Mouse (Mus musculus) MEL (cell line): ENCODE data around the gene Rab10.

Source experiments
- CTCF ChIP-seq, 3 experiments: IDR thresholded peaks in 2 of 3; conservative IDR thresholded peaks in 1 of 3; 2 replicates each; pipeline ENCODE4 v1.5.1; 2011 to 2012; ENCODE audit warnings: low read length in 3 of 3, low read depth in 2 of 3, mild to moderate bottlenecking in 2 of 3, improper control_type of control experiment in 1 of 3, inconsistent platforms in 1 of 3, mixed read lengths in 1 of 3, moderate library complexity in 1 of 3; ENCODE audit not compliant: control insufficient read depth in 1 of 3, insufficient read depth in 1 of 3, poor library complexity in 1 of 3, severe bottlenecking in 1 of 3
- ETS1 ChIP-seq: IDR thresholded peaks from 2 replicates; pipeline ENCODE4 v1.6.1; 2012; ENCODE audit warnings: low read depth, mild to moderate bottlenecking, inconsistent platforms, low read length, improper control_type of control experiment, moderate library complexity
- HCFC1 ChIP-seq: IDR thresholded peaks from 2 replicates; pipeline ENCODE4 v1.6.1; 2012; ENCODE audit warnings: low read depth, mild to moderate bottlenecking, inconsistent platforms, low read length, improper control_type of control experiment, moderate library complexity

DNA sequence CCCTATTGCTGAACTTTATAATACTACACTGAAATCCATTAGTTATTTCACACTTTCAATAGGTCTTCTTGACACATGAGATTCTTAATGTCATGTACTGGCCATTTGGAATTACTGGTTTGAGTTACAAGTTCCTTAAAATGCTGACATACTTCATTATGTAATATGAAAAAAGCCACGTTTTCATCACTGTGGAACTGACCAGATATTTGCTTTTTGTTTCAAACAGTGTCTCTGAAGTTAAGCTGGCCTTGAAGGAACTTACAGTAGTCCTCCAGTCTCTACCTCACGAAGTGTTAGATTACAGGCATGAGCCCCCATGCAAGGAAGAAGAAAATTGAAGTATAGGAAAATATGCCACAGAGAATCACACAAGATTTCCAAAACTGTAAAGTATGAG lies 27.2 kb downstream of the Rab10 start:
- TF ChIP-seq ETS1 = no peak
- TF ChIP-seq CTCF (IDR thresholded peaks at IDR 0.05 in 2 of 3, conservative IDR thresholded peaks at IDR 0.05 in 1 of 3; ENCODE audit: control insufficient read depth in 1 of 3, insufficient read depth in 1 of 3, low read depth in 2 of 3, low read length in 3 of 3, poor library complexity in 1 of 3, severe bottlenecking in 1 of 3) = no peak
- TF ChIP-seq HCFC1 = no peak
